Mouse (Mus musculus): ENCODE measurements around the gene Btg1. TPM values are rescaled to one million over a fixed set of nuclear protein-coding genes. Genes with fewer than 3 reads are reported as not detected.

The Btg1 gene
- polyA plus RNA-seq, 1 experiment from 2014 or later, result 58.6 TPM

DNA sequence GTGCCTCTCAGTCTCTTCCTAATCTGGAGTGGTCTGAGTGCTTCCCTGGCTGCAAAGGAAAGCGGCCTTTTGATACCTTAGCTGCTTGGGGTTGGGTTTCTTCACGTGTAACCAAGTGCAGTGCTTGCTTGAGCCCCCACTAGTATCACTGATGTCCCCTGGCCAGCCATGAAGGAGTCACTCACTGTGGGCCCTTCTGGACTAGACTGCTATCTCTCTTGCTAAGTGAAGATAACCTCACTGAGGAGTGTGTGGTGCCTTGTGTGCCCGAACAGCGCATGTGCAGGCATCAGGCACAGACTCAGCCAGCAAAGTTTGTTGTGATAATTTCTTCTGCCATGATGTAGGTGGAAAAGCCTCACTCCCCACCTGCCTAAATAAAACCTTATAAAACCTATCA is 8.9 kb downstream of the Btg1 start:
- H3K4me2 ChIP-seq (ENCODE audit: low read depth, low read length), result no peak overlapping the region
- H3K4me1 ChIP-seq (replicated peaks; ENCODE audit: control insufficient read depth, insufficient read depth, low read length), result peaks cover 32% of the 10 kb centered on the region
- no peak overlapping the region for H3K4me3 ChIP-seq (ENCODE audit: low read length)
- H3K27me3 ChIP-seq (ENCODE audit: control insufficient read depth, insufficient read depth, low read depth, low read length), result no peaks in the 10 kb centered on the region
- peaks cover 18% of the 10 kb centered on the region for H3K36me3 ChIP-seq (ENCODE audit: control insufficient read depth, insufficient read depth, low read length)
- H3K9me3 ChIP-seq (ENCODE audit: control insufficient read depth, low read length), result no peaks in the 10 kb centered on the region
- ATAC-seq (ENCODE audit: low read depth), result no peak; the same call in 1 of the 2 replicates
- 55% methylated on average over 4 of the region's 4 CpGs for WGBS
- no peak overlapping the region for H3K9ac ChIP-seq (ENCODE audit: low read length)
- no peak overlapping the region; the same call in 1 of the 2 replicates for H3K27ac ChIP-seq (ENCODE audit: low read length)

DNA sequence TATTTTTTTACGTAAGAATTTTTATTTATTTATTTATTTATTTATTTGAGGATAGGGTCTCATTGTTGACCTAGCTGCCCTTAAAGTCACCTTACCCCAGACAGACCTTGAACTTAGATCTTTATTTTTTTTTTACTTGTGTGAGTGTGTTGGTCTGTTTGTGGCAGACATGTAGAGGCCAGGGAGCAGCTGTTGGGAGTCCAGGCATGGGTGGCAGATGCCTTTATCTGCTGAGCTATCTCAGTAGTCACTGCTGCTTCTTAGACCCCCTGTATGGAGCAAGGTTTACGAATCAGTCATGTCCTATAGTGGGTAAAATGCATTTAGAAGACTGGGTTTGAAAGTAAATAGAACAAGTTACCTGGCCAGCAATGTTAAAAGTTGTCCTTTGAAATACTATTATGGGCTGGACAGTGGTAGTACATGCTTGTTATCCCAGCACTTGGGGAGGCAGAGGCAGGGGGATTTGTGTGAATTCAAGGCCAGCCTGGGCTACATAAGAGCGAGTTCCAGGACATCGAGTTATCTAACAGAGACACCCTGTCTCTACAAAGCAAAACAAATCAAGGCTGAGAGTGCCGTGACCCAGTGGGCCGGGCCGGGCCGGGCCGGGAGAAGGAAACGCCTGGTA is 9.4 kb downstream of the Btg1 start:
- Histone ChIP-seq H3K27me3 (ENCODE audit: control insufficient read depth, insufficient read depth, low read depth, low read length) (no peaks in the 10 kb centered on the region), H3K27ac (ENCODE audit: low read length) (no peak overlapping the region), H3K4me2 (ENCODE audit: low read depth, low read length) (no peak overlapping the region), H3K4me1 (replicated peaks; ENCODE audit: control insufficient read depth, insufficient read depth, low read length) (peaks cover 29% of the 10 kb centered on the region), H3K9me3 (ENCODE audit: control insufficient read depth, low read length) (no peaks in the 10 kb centered on the region), H3K9ac (ENCODE audit: low read length) (no peak overlapping the region), H3K4me3 (ENCODE audit: low read length) (no peak overlapping the region), H3K36me3 (ENCODE audit: control insufficient read depth, insufficient read depth, low read length) (peaks cover 18% of the 10 kb centered on the region)
- no peak for ATAC-seq (ENCODE audit: low read depth)
- 87% methylated on average over 10 of the region's 10 CpGs for WGBS

GRCm38 (mm10) chr10:96627332-96627731 is 10.5 kb downstream of the Btg1 start:
- Histone ChIP-seq H3K4me2 (ENCODE audit: low read depth, low read length) (no peak overlapping the region), H3K4me3 (ENCODE audit: low read length) (no peak overlapping the region), H3K9ac (ENCODE audit: low read length) (no peak overlapping the region), H3K27ac (ENCODE audit: low read length) (no peak overlapping the region), H3K9me3 (ENCODE audit: control insufficient read depth, low read length) (no peaks in the 10 kb centered on the region), H3K36me3 (ENCODE audit: control insufficient read depth, insufficient read depth, low read length) (peaks cover 14% of the 10 kb centered on the region), H3K27me3 (ENCODE audit: control insufficient read depth, insufficient read depth, low read depth, low read length) (no peaks in the 10 kb centered on the region), H3K4me1 (replicated peaks; ENCODE audit: control insufficient read depth, insufficient read depth, low read length) (peaks cover 20% of the 10 kb centered on the region)
- no peak for ATAC-seq (ENCODE audit: low read depth)
- 90% methylated on average over 10 of the region's 10 CpGs for WGBS

DNA sequence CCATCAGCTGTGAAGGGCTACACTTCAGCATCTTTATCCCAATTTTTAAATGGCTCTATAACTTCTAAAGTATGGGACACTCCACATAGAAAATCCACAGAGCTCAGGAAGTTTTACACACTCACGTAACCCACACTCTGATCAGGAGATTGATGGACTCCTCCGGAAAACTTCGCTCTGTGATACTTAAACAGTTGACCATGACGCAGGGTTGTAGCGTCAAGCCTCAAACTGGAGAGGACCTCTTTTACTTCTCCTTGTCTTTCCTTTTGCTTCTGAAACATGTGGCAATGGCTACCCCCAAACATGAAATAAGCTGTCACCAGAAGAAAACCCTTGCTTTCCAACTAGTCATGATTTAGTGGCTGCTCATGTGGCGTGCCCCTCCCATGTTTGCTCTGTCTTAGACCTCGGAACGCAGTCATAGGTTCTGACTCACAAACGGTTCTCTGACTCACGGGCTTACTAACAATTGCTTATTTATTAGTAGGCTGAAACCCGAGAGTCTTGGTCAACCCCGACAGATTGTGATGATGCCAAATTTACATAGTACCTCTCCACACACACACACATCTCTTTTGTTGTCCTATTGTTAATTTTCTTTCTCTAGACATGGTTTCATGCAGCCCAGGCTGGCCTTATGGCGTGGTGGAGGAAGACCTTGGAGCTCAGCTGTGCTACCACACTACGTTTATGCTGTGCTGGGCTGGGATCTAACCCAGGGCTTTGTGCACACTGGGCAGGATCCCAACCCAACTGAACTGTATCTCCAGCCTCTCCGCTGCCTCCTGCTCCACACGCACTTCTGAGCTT is 11.5 kb downstream of the Btg1 start:
- no peaks in the 10 kb centered on the region for H3K27me3 ChIP-seq (ENCODE audit: control insufficient read depth, insufficient read depth, low read depth, low read length)
- peaks cover 10% of the 10 kb centered on the region for H3K36me3 ChIP-seq (ENCODE audit: control insufficient read depth, insufficient read depth, low read length)
- H3K27ac ChIP-seq (ENCODE audit: low read length), result no peak overlapping the region
- H3K9ac ChIP-seq (ENCODE audit: low read length), result no peak overlapping the region
- H3K4me1 ChIP-seq (replicated peaks; ENCODE audit: control insufficient read depth, insufficient read depth, low read length), result peaks cover 13% of the 10 kb centered on the region
- no peak overlapping the region for H3K4me3 ChIP-seq (ENCODE audit: low read length)
- H3K9me3 ChIP-seq (ENCODE audit: control insufficient read depth, low read length), result no peaks in the 10 kb centered on the region
- no peak overlapping the region for H3K4me2 ChIP-seq (ENCODE audit: low read depth, low read length)
- WGBS, result 81% methylated on average over 16 of the region's 16 CpGs
- no peak for ATAC-seq (ENCODE audit: low read depth)

- Histone ChIP-seq H3K4me2 (ENCODE audit: low read depth, low read length) (no peak overlapping the region), H3K27me3 (ENCODE audit: control insufficient read depth, insufficient read depth, low read depth, low read length) (no peaks in the 10 kb centered on the region), H3K27ac (ENCODE audit: low read length) (no peak overlapping the region), H3K9ac (ENCODE audit: low read length) (no peak overlapping the region), H3K4me1 (replicated peaks; ENCODE audit: control insufficient read depth, insufficient read depth, low read length) (peaks cover 7% of the 10 kb centered on the region), H3K36me3 (ENCODE audit: control insufficient read depth, insufficient read depth, low read length) (peaks cover 6% of the 10 kb centered on the region; the same call in 1 of the 2 replicates), H3K4me3 (ENCODE audit: low read length) (no peak overlapping the region), H3K9me3 (ENCODE audit: control insufficient read depth, low read length) (no peaks in the 10 kb centered on the region)
- WGBS, result 60% methylated on average over 7 of the region's 7 CpGs
- ATAC-seq (ENCODE audit: low read depth), result no peak
Observed at GRCm38 (mm10) chr10:96628913-96629199, 12.1 kb downstream of the Btg1 start.

DNA sequence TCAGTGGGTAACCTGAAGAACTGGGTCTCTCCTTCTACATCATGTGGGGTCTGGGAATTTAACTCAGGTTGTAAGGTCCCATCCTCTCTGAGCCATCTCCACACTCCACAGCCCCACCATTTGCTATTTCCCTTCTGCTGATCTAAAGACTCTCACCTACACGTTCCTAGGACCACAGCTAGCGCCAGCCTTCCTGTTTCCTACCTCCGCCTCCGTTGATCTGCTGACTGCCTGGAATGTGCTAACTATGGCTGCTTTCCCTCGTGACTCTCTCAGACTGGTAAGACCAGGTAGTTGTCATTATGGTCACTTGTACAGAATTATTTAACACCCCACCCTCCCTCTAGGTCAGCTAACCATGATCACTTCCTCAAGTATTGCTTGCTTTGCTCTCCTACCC is 13.3 kb downstream of the Btg1 start:
- H3K27ac ChIP-seq (ENCODE audit: low read length), result no peak overlapping the region
- no peak overlapping the region for H3K4me2 ChIP-seq (ENCODE audit: low read depth, low read length)
- H3K9ac ChIP-seq (ENCODE audit: low read length), result no peak overlapping the region
- H3K36me3 ChIP-seq (ENCODE audit: control insufficient read depth, insufficient read depth, low read length), result no peaks in the 10 kb centered on the region; the same call in 1 of the 2 replicates
- no peak overlapping the region for H3K4me3 ChIP-seq (ENCODE audit: low read length)
- no peak for ATAC-seq (ENCODE audit: low read depth)
- peaks cover under 1% of the 10 kb centered on the region; the same call in 1 of the 2 replicates for H3K4me1 ChIP-seq (replicated peaks; ENCODE audit: control insufficient read depth, insufficient read depth, low read length)
- no peaks in the 10 kb centered on the region for H3K27me3 ChIP-seq (ENCODE audit: control insufficient read depth, insufficient read depth, low read depth, low read length)
- WGBS, result 60% methylated on average over 5 of the region's 5 CpGs
- H3K9me3 ChIP-seq (ENCODE audit: control insufficient read depth, low read length), result no peaks in the 10 kb centered on the region

- Histone ChIP-seq H3K4me2 (ENCODE audit: low read depth, low read length) (no peak overlapping the region), H3K4me3 (ENCODE audit: low read length) (no peak overlapping the region), H3K9ac (ENCODE audit: low read length) (no peak overlapping the region), H3K4me1 (replicated peaks; ENCODE audit: control insufficient read depth, insufficient read depth, low read length) (peaks cover 7% of the 10 kb centered on the region; the same call in 1 of the 2 replicates), H3K9me3 (ENCODE audit: control insufficient read depth, low read length) (no peaks in the 10 kb centered on the region), H3K27me3 (ENCODE audit: control insufficient read depth, insufficient read depth, low read depth, low read length) (no peaks in the 10 kb centered on the region), H3K27ac (ENCODE audit: low read length) (no peak overlapping the region), H3K36me3 (ENCODE audit: control insufficient read depth, insufficient read depth, low read length) (no peaks in the 10 kb centered on the region; the same call in 1 of the 2 replicates)
- no peak for ATAC-seq (ENCODE audit: low read depth)
- WGBS, result 46% methylated on average over 9 of the region's 9 CpGs
Observed at GRCm38 (mm10) chr10:96631066-96631711, 14.4 kb downstream of the Btg1 start.

DNA sequence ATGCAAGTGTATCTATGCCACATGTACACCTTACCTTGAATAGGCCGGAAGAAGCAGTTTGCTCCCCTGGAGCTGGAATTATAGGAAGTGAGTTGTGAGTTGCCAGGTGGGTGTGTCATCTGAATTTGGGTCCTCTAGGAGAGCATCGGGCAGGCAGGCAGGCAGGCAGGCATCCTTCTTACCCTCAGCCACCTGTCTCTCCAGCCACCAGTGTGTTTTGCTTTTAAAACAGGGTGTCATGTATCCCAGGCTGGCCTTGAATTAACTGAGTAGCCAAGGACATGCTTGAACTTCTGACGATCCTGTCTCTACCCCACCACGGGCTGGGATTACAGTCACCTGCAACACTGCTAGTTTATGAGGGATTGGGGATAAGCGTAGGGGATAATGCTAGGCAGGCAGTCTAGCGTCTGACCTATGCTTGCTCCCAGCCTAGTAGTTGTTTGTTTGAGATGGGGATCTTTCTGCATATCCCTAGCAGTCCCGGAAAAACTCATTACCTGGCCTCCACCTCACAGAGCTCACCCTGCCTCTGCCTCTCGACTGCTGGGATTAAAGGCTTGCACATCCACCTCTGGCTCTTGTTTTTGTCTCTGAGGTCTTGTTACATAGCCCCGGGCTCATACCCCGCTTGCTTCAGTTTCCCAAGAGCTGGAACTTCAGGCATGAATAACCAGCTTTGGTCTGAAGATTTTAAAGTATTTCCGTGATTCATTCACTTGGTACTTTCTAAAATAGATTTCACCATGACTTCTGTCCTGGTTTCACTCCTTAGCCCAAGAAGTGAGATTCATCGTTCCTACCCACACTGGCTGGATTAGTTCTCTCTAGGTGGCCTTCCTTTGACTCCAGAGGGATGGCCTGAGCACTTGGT is 15.7 kb downstream of the Btg1 start:
- ATAC-seq (ENCODE audit: low read depth), result no peak
- H3K27ac ChIP-seq (ENCODE audit: low read length), result no peak overlapping the region
- no peak overlapping the region for H3K4me3 ChIP-seq (ENCODE audit: low read length)
- no peaks in the 10 kb centered on the region; the same call in 1 of the 2 replicates for H3K36me3 ChIP-seq (ENCODE audit: control insufficient read depth, insufficient read depth, low read length)
- 64% methylated on average over 12 of the region's 12 CpGs for WGBS
- no peak overlapping the region for H3K4me2 ChIP-seq (ENCODE audit: low read depth, low read length)
- no peaks in the 10 kb centered on the region for H3K9me3 ChIP-seq (ENCODE audit: control insufficient read depth, low read length)
- no peaks in the 10 kb centered on the region for H3K27me3 ChIP-seq (ENCODE audit: control insufficient read depth, insufficient read depth, low read depth, low read length)
- H3K9ac ChIP-seq (ENCODE audit: low read length), result no peak overlapping the region
- H3K4me1 ChIP-seq (replicated peaks; ENCODE audit: control insufficient read depth, insufficient read depth, low read length), result peaks cover 7% of the 10 kb centered on the region; the same call in 1 of the 2 replicates

Data from lung, embryonic 16.5 days (tissue).